Mouse (Mus musculus) kidney, embryonic 15.5 days (tissue): ENCODE results near the gene Ptpn21. TPM values are rescaled to one million over a fixed set of nuclear protein-coding genes. Genes with fewer than 3 reads are reported as not detected.
A peak's percentile ranks its signal among the peaks of the same experiment; 100 is the strongest.

Source experiments
- ATAC-seq: fragments of 200-750 bp; cut with Nextera tagmentation; replicated peaks from 2 replicates; pipeline ENCODE4 v1.8.0; 2017; ENCODE audit warnings: moderate TSS enrichment; ENCODE audit not compliant: low FRiP score
- H3K27ac ChIP-seq: fragments of 300-500 bp; sonication (generic); 2 replicates; pipeline ENCODE4 v1.5.1; 2015; ENCODE audit warnings: mild to moderate bottlenecking, inconsistent platforms
- H3K27me3 ChIP-seq: fragments of 300-500 bp; sonication (generic); 2 replicates; pipeline ENCODE4 v1.6.1; 2015; ENCODE audit warnings: inconsistent platforms
- H3K36me3 ChIP-seq: fragments of 300-500 bp; sonication (generic); 2 replicates; pipeline ENCODE4 v1.6.1; 2015; ENCODE audit warnings: inconsistent platforms
- H3K4me1 ChIP-seq: fragments of 300-500 bp; sonication (generic); 2 replicates; pipeline ENCODE4 v1.6.1; 2015; ENCODE audit warnings: inconsistent platforms
- H3K4me2 ChIP-seq: fragments of 300-500 bp; sonication (generic); 2 replicates; pipeline ENCODE4 v1.6.1; 2015; ENCODE audit warnings: moderate library complexity, mild to moderate bottlenecking, inconsistent platforms
- H3K4me3 ChIP-seq: fragments of 300-500 bp; sonication (generic); replicated peaks from 2 replicates; pipeline ENCODE4 v1.5.1; 2015; ENCODE audit warnings: mild to moderate bottlenecking, inconsistent platforms
- H3K9ac ChIP-seq: fragments of 300-500 bp; sonication (generic); 2 replicates; pipeline ENCODE4 v1.6.1; 2015; ENCODE audit warnings: mild to moderate bottlenecking, inconsistent platforms
- H3K9me3 ChIP-seq: fragments of 300-500 bp; sonication (generic); replicated peaks from 2 replicates; pipeline ENCODE4 v1.6.1; 2016; ENCODE audit warnings: inconsistent platforms
- WGBS: fragments of 180-500 bp; shearing (Covaris S2); methylation state at CpG from one replicate; pipeline ENCODE4 v1.1.7; 2015; ENCODE audit warnings: mixed read lengths; 5-methylcytosine and 5-hydroxymethylcytosine counted together
- polyA plus RNA-seq: library from polyadenylated mRNA; unstranded; fragments of >200 nt; fragmentation: Nextera tagmentation; extraction: Ambion mirVana; gene quantifications from 2 replicates; pipeline ENCODE4 v1.2.1, GENCODE M21; 2015

The Ptpn21 gene
- polyA plus RNA-seq, 1 experiment from 2014 or later, result 6.6 TPM

DNA sequence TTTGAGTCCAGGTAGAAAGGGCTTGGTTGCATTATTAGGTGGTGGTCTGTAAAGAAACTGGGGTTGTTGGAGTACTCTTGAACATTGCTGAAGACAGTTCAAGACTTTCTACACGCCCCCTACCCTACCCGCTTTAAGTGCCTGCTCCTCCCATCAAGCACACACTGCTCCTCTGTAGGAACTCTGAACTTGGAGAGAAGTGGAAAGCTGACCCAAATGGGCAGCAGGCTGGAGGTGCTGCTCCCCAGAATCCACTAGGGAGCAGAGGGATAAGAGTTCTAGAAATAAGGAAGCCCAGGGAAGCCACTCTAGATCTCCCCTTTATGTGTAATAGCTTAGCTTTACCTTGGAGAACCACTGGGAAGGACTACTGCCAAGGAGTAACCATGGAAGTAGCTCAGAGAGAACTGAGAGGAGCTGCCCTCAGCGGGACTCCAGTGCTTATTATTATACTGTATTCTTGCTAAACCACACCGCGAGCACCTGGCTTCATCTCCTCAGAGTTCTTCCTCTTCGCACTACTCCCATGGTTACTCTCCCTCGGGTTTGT lies 671 bp upstream of the Ptpn21 start:
- peaks cover 20% of the 10 kb centered on the region for H3K27me3 ChIP-seq
- H3K27ac ChIP-seq, result peak overlapping the region; percentile 91
- H3K4me2 ChIP-seq, result peak overlapping the region; percentile 78
- 11% methylated on average over 7 of the region's 7 CpGs for whole genome bisulfite sequencing
- peak; percentile 47 for ATAC-seq
- H3K9ac ChIP-seq, result peak overlapping the region; percentile 92; the same call in 1 of the 2 replicates
- H3K36me3 ChIP-seq, result no peaks in the 10 kb centered on the region
- H3K4me3 ChIP-seq, result peak overlapping the region; percentile 85
- peaks cover 30% of the 10 kb centered on the region for H3K4me1 ChIP-seq
- H3K9me3 ChIP-seq, result no peaks in the 10 kb centered on the region

DNA sequence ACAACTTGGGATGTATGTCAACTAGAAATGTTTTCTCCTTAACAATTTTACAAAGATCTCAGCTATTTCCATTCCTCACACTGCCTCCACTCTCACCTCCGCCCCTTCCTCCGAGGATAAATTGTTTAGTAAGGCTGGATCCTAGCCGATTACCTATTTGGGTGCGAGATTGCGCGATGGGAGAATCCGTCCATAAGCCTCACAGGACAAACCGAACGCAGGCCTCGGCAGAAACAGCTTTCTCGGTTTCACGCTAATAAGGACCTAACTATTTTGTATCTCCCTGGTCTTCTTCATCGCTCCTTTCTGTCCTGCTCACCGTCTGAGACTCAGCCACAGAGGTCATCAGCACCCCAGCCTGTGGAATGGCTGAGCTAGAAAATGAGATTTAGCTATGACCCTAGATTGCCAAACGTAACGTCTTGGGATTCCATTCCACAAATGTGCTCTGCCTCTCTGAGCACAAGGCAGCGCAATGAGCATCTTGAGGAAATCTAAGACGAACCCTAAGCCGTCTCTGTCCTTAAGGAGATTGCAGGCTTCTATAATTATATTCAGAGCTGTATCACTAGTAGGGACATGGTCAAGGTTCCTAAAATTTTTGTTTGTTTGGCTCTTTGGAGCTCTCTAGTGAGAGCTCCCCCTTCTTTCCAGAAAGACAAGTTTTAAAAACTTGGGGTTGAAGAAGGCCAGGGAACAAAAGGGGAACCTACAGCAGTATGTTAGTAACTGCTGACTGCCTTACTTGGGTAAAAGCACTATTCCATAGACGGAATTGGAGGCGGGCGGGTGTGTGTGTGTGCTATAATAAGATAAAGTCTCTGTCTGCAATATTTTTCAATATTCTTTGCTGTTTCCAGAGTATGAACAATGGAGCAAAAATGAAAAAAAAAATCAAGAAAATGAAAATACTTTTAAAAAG lies 2.1 kb downstream of the Ptpn21 start:
- H3K9me3 ChIP-seq, result no peaks in the 10 kb centered on the region
- no peak; the same call in 1 of the 2 replicates for ATAC-seq
- H3K4me1 ChIP-seq, result peaks cover 30% of the 10 kb centered on the region
- peak overlapping the region; percentile 43; the same call in 1 of the 2 replicates for H3K27ac ChIP-seq
- H3K36me3 ChIP-seq, result no peaks in the 10 kb centered on the region
- 12% methylated on average over 22 of the region's 22 CpGs for WGBS
- H3K9ac ChIP-seq, result peak overlapping the region; percentile 64
- H3K4me3 ChIP-seq, result peak overlapping the region; percentile 63
- H3K4me2 ChIP-seq, result peak overlapping the region; percentile 66
- peaks cover 19% of the 10 kb centered on the region for H3K27me3 ChIP-seq

DNA sequence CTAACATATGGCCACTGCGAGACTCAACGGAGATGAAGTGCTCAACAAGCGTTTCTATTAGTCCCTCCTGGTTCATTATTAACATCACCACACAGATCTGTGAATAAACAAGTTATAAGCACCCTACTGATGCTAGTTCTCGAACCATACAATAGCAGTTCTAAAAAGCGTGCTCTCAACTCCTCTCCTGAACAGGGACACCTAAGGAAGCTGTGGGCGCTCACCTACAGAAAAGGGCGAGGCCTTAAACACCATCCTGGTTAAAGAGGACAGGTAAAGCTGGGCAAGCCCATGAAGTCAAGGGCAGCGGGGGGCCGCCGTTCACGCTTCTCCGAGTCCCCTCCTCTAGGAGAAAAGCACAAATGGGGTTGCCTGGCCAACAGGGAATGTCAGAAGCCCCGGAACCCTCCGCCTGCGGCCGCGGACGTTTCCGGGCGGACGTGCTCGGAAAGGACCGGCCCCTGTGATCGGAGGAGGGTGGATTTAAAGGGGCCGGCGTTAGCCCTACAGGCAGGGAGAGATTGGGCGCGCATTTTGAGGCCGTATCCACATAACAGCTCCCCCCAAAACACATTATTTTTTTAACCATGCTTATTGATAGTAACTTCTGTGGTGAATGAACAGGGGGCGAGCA lies 2.8 kb downstream of the Ptpn21 start:
- WGBS, result under 1% methylated on average over 30 of the region's 30 CpGs
- peak overlapping the region; percentile 66 for H3K4me2 ChIP-seq

DNA sequence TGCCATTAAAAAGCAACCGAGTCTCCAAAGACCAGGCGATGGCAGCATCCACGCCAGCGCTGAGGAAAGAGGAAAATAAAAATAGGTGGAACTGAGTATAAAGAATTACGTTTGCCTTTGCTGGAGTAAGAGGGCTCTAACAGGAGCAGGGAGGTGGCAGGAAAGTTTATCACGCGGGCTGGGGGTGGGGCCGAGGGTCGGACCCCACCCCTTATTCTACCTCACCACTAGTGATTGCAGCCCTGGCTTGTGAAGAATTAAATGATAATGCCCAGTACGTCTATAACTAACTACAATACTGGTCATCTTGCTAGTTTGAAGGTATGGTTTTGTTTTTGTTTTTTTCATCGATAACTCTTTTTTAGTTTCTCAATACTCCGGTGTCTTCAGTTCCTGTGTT lies 3.4 kb downstream of the Ptpn21 start:
- H3K27ac ChIP-seq, result peak overlapping the region; percentile 78; the same call in 1 of the 2 replicates
- H3K27me3 ChIP-seq, result peaks cover 8% of the 10 kb centered on the region; the same call in 1 of the 2 replicates
- peak overlapping the region; percentile 63 for H3K4me3 ChIP-seq
- no peaks in the 10 kb centered on the region; the same call in 1 of the 2 replicates for H3K36me3 ChIP-seq
- H3K4me1 ChIP-seq, result peaks cover 30% of the 10 kb centered on the region
- H3K9ac ChIP-seq, result peak overlapping the region; percentile 64
- ATAC-seq, result 0 out of 2 replicates have a peak, but pooled peaks have one; percentile 15
- H3K9me3 ChIP-seq, result no peaks in the 10 kb centered on the region
- H3K4me2 ChIP-seq, result peak overlapping the region; percentile 66
- 11% methylated on average over 12 of the region's 12 CpGs for WGBS

More for the DNA sequence above, 2.8 kb downstream of the Ptpn21 start:
- H3K27me3 ChIP-seq, result peaks cover 13% of the 10 kb centered on the region
- H3K36me3 ChIP-seq, result no peaks in the 10 kb centered on the region
- H3K9ac ChIP-seq, result peak overlapping the region; percentile 64
- H3K27ac ChIP-seq, result peak overlapping the region; percentile 78
- peaks cover 30% of the 10 kb centered on the region for H3K4me1 ChIP-seq
- peak; percentile 89 for ATAC-seq
- H3K4me3 ChIP-seq, result peak overlapping the region; percentile 63
- H3K9me3 ChIP-seq, result no peaks in the 10 kb centered on the region

DNA sequence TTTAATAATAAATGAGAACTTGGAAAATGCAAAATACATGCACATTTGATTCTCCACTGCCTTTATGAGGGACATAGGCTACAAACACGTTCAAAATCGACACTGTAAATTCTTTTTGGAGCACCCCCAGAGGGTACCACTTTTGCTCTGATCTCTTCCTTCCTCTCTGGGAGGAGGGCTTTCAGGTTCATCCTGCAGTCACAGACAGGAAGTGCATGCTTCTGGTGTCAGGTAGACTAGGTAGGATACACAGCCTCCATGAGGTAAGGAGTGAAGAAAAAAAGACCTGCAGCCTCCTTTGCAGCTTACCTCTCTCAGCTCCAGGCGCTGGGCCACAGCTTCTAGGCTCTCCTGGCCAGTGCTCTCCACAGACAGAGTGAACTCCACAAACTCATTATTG lies 4.0 kb downstream of the Ptpn21 start:
- H3K4me3 ChIP-seq, result peak overlapping the region; percentile 63
- ATAC-seq, result no peak
- no peaks in the 10 kb centered on the region for H3K9me3 ChIP-seq
- WGBS, result 58% methylated on average over 3 of the region's 3 CpGs
- H3K4me2 ChIP-seq, result peak overlapping the region; percentile 66
- 0 out of 2 replicates have a peak overlapping the region, but pooled peaks have one; percentile 64 for H3K9ac ChIP-seq
- H3K27me3 ChIP-seq, result peaks cover 1% of the 10 kb centered on the region; the same call in 1 of the 2 replicates
- H3K36me3 ChIP-seq, result peaks cover 3% of the 10 kb centered on the region; the same call in 1 of the 2 replicates
- H3K4me1 ChIP-seq, result peaks cover 26% of the 10 kb centered on the region
- no peak overlapping the region for H3K27ac ChIP-seq

DNA sequence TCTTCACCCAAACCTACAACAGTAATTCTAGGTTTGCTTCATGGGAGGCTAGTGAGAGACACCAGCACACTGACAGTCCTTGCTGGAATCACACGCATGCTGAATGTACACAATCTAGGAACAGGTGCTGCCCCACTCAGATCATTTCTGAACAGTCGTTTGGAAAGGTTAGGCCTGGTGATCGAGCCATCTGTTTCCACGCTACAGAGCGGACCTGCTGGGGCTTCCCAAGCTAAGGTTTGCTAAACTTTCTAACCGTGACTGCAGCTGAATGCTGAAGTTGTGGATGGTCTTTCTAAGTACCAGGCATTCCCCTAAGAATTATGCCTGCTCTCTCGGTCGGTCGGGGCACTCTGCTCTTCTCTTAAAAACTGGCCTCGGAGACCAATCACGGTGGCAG lies 6.5 kb downstream of the Ptpn21 start:
- Histone ChIP-seq H3K9me3 (no peaks in the 10 kb centered on the region), H3K36me3 (peaks cover 3% of the 10 kb centered on the region; the same call in 1 of the 2 replicates), H3K27me3 (no peaks in the 10 kb centered on the region; the same call in 1 of the 2 replicates), H3K27ac (no peak overlapping the region), H3K4me2 (no peak overlapping the region), H3K4me3 (no peak overlapping the region), H3K9ac (no peak overlapping the region), H3K4me1 (peaks cover 18% of the 10 kb centered on the region)
- 87% methylated on average over 11 of the region's 11 CpGs for WGBS
- ATAC-seq, result no peak

DNA sequence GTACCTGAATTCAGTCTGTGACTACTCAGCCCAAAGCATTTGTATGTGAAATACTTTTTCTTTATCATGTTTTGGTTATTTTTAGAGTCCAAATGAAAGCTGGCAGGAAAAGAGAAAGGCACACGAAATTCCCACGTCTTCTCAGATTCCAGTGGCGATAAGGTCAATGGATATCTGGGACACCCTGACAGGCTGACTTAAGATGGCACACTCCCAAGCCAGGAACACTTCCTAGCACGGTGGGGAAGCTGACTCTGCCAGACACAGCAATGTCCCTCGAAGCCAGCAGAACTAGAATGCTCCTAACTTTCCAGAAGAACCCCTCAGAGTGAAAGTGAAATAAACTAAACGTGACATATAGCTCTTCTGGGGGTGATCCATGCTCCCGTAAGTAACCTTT lies 10.0 kb downstream of the Ptpn21 start:
- Histone ChIP-seq H3K27ac (no peak overlapping the region), H3K4me1 (0 out of 2 replicates have a peak, but pooled peaks cover 4% of the 10 kb centered on the region), H3K9ac (no peak overlapping the region), H3K9me3 (no peaks in the 10 kb centered on the region), H3K4me2 (no peak overlapping the region), H3K27me3 (no peaks in the 10 kb centered on the region), H3K36me3 (peaks cover 3% of the 10 kb centered on the region; the same call in 1 of the 2 replicates), H3K4me3 (no peak overlapping the region)
- 59% methylated on average over 7 of the region's 7 CpGs for WGBS
- ATAC-seq, result no peak

DNA sequence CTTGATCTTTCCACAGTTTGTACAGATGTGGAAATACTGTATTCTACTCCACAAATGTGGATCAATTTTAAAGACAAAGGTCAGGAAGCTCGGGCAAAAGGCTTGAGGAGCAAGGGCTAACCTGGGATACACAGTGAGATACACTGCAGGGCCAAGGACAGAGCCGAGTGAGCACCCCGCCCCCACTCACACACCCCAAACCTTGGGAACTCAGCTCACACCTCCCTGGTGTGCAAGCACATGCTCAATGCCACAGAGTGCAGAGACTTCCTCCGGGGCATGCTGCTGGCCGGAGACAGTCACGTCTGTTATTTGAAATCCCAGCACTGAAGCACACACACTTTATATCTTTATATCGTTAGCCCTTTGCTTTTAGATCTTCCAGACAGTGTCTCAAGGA lies 11.1 kb downstream of the Ptpn21 start:
- no peak overlapping the region for H3K9ac ChIP-seq
- no peak overlapping the region for H3K4me3 ChIP-seq
- H3K4me2 ChIP-seq, result no peak overlapping the region
- peaks cover 4% of the 10 kb centered on the region for H3K4me1 ChIP-seq
- H3K36me3 ChIP-seq, result peaks cover 3% of the 10 kb centered on the region; the same call in 1 of the 2 replicates
- no peaks in the 10 kb centered on the region for H3K27me3 ChIP-seq
- ATAC-seq, result no peak; the same call in 1 of the 2 replicates
- no peak overlapping the region for H3K27ac ChIP-seq
- H3K9me3 ChIP-seq, result no peaks in the 10 kb centered on the region
- WGBS, result 89% methylated on average over 7 of the region's 7 CpGs

DNA sequence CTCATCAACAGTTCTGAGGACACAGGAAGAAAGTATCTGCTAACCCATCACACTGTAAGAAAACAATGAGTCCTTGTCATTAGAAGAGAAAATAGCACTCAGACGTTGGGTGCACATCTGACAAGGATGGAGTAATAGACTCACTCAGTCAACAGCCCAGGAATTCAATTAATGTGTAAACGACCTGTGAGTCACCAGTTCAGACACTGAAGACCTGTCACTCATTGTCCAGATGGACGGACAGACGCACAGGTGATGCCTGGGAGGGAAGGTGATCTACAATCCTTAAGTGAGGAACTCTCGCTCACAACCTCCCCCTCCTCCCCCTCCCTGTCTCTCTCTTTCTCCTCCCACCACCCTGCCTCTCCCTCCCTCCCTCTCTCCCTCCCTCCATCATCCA lies 12.2 kb downstream of the Ptpn21 start:
- no peak overlapping the region for H3K9ac ChIP-seq
- peaks cover 14% of the 10 kb centered on the region for H3K4me1 ChIP-seq
- no peaks in the 10 kb centered on the region for H3K27me3 ChIP-seq
- ATAC-seq, result 0 out of 2 replicates have a peak, but pooled peaks have one; percentile 46
- no peak overlapping the region for H3K4me3 ChIP-seq
- no peak overlapping the region for H3K27ac ChIP-seq
- H3K36me3 ChIP-seq, result peaks cover 3% of the 10 kb centered on the region; the same call in 1 of the 2 replicates
- H3K4me2 ChIP-seq, result no peak overlapping the region
- 51% methylated on average over 5 of the region's 5 CpGs for WGBS
- H3K9me3 ChIP-seq, result no peaks in the 10 kb centered on the region

DNA sequence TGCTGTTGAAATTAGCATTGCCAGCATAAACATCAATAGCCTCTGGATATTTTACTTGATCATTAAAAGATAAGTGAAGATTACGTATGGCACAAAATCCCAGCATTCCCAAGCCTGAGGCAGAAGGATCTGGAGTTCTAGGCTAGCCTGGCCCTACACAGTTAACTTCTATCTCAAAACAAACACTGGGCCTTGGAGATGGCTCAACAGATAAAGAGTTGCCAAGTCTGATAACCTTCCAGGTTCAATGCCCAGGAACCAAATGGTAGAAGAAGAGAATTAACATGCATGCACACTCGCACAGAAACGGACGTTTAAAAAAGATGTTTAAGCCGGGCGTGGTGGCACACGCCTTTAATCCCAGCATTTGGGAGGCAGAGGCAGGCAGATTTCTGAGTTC lies 13.0 kb downstream of the Ptpn21 start:
- Histone ChIP-seq H3K36me3 (peaks cover 3% of the 10 kb centered on the region; the same call in 1 of the 2 replicates), H3K9me3 (no peaks in the 10 kb centered on the region), H3K4me3 (no peak overlapping the region), H3K27ac (no peak overlapping the region), H3K9ac (no peak overlapping the region), H3K4me2 (no peak overlapping the region), H3K27me3 (no peaks in the 10 kb centered on the region), H3K4me1 (peaks cover 16% of the 10 kb centered on the region)
- no peak for ATAC-seq
- 89% methylated on average over 7 of the region's 7 CpGs for WGBS

DNA sequence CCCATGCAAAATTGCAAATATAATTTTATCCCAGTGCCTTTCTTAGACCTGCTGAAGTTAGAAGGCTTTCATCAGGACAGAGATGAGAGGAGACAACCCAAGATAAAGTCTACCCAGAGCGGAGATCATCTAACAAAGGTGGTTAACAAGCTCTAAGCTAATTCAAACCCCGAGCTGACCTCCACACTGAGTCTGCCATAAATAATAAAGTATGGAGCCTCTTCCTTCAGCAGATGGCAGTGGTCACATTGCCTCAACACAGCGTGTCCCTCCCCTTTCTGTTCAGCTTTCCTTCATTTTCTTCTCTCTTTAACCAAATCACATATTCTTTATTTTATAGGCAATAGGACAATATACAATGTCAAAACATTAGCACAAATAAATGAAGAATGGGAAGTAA lies 16.2 kb downstream of the Ptpn21 start:
- no peak overlapping the region for H3K27ac ChIP-seq
- no peaks in the 10 kb centered on the region for H3K36me3 ChIP-seq
- H3K27me3 ChIP-seq, result no peaks in the 10 kb centered on the region
- H3K4me2 ChIP-seq, result no peak overlapping the region
- no peak for ATAC-seq
- no peak overlapping the region for H3K4me3 ChIP-seq
- no peaks in the 10 kb centered on the region for H3K9me3 ChIP-seq
- no peak overlapping the region for H3K9ac ChIP-seq
- 56% methylated on average over 3 of the region's 3 CpGs for WGBS
- H3K4me1 ChIP-seq, result peaks cover 16% of the 10 kb centered on the region
